Mouse (Mus musculus) megakaryocyte, adult 5-6 weeks (primary cell): Measurements from ENCODE around the gene Prkn. TPM values are rescaled to one million over a fixed set of nuclear protein-coding genes. Genes with fewer than 3 reads are reported as not detected.

Source experiments
- ATAC-seq: 2 replicates; pipeline ENCODE4 v1.8.0; 2016; ENCODE audit warnings: mild to moderate bottlenecking, inconsistent platforms; ENCODE audit not compliant: poor library complexity, severe bottlenecking
- total RNA-seq, 2 experiments: library from RNA; stranded (forward) in 1 of 2; stranded (reverse) in 1 of 2; fragments of 153-499, 151-499 nt in 1 of 2; fragments of 221-1000, 200-1000 nt in 1 of 2; gene quantifications; 2 replicates each; pipeline versions ENCODE4 v1.2.3 to v1.2.4; 2015 to 2017

Gene Prkn
- total RNA-seq, 2 experiments from 2014 or later: 0.07 TPM; not detected in 1

GRCm38 (mm10) chr17:11621492-11621891, 781.3 kb downstream of the Prkn start:
- no peak for ATAC-seq

DNA sequence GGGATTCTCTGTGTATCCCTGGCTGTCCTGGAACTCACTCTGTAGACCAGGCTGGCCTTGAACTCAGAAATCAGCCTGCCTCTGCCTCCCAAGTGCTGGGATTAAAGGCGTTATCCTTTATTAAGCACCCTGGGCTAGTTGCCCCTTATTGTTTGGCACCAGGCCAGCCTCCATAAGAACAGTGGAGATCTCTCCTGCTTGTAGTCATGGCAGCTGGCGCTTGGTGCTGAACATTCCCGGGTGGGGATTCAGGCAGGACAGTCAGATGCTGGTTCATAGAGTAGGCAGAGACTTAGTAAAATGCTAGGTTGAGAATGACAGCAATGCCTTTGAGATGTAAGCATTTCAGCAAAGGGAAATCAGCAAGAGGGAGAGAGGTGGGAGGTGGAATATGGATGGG, 786.1 kb downstream of the Prkn start:
- ATAC-seq: no peak

GRCm38 (mm10) chr17:11635121-11635520, 794.9 kb downstream of the Prkn start:
- no peak for ATAC-seq

DNA sequence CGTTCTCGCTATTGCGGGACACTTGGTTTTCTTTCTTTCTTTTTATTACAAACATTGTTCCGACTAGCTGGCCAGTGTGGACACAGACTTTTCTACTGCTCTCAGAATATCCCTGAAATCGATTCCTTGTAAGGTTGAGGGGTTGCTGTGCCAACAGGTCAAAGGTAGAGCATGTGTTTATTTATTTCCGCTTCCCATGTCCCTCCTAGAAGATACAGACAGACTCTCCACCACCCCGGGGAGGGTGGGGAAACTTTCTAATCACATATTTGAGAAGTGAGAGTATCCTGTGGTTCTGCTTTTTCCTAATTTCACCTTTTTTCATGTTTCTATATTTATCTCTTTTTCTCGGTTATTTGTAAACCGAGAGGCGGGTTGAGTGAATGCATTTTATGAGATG, 797.5 kb downstream of the Prkn start:
- peak; percentile 78 for ATAC-seq

- peak; percentile 86 for ATAC-seq
These were observed 798.3 kb downstream of the Prkn start for GRCm38 (mm10) chr17:11638451-11638850.

DNA sequence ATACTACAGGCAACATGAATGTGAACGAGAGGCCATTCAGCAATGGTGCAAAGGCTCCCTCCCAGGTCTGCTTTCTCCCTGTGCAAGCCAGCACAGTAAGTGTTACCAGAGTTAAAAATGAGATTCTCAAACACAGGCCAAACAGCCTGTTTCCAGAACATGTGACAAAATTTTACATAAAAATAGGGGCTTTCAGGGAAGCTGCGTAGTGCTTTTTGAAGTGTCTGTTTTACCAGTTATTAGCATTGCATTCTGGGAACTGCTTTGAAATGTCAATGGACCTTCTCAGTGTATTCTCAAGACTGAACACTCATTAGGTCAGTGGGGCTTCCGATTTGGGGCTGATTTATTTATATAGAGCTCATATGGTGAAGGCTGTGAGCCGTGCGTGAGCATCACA, 799.6 kb downstream of the Prkn start:
- no peak for ATAC-seq

- ATAC-seq: no peak
These were observed 802.1 kb downstream of the Prkn start for GRCm38 (mm10) chr17:11642328-11642727.

DNA sequence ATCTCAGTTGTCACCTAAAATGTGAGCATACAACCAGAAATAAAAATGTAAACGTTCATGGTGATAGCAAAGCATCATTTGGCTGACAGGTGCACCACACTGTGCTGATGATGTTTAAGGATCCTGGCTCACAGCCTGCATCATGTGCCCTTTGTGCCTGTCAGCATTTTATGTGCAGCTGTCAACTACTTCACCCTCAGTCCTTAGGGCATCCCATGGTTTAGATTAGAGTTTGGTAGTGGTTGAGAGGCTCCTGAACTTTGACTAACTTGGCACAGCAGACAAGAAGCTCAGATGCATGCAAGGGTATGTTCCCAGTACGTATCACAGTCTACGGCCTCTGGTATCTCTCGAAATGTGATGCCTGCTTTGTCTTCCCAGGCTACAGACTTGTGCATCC, 803.8 kb downstream of the Prkn start:
- ATAC-seq: no peak

- no peak for ATAC-seq
These were observed 804.8 kb downstream of the Prkn start for GRCm38 (mm10) chr17:11644873-11645464.

DNA sequence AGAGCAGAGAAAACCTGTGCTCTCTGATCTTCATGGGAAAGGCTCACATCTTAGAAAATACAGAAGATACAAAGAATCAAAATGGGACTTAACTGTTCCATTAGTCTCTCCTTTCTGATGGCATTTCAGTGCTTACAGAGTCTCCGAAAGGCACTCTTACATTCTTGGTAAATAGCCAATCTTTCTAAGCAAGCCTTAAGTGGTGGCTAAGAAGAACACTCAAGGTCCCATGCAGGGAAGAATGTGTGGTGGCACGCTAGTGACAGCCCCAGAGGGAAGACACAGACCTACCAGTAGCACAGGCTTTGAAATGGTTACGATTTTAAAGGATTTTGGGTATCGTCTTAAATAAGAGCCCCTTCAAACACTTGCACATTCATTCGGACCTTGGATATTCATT, 816.2 kb downstream of the Prkn start:
- no peak for ATAC-seq

GRCm38 (mm10) chr17:11656878-11657277, 816.7 kb downstream of the Prkn start:
- peak; percentile 85 for ATAC-seq

GRCm38 (mm10) chr17:11661898-11662297, 821.7 kb downstream of the Prkn start:
- no peak for ATAC-seq

DNA sequence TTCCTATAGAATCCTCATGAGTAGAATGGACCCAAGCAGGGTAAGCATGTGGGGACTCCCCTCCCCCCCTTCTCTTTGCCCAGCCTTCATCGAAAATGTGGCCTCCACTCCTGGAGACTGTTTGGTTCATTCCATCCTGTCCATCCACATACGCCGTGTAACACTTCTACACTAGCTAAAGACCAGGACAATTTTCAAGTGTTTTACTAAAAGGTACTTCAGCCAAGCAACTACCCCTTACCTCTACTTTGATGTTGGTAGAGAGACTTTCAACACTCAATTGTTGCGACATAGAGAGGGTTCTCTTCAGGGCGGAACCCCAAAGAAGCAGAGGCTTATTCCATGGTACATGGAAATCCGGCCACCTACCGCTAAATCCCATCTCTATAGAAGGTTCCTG, 823.3 kb downstream of the Prkn start:
- 0 out of 2 replicates have a peak, but pooled peaks have one; percentile 35 for ATAC-seq

DNA sequence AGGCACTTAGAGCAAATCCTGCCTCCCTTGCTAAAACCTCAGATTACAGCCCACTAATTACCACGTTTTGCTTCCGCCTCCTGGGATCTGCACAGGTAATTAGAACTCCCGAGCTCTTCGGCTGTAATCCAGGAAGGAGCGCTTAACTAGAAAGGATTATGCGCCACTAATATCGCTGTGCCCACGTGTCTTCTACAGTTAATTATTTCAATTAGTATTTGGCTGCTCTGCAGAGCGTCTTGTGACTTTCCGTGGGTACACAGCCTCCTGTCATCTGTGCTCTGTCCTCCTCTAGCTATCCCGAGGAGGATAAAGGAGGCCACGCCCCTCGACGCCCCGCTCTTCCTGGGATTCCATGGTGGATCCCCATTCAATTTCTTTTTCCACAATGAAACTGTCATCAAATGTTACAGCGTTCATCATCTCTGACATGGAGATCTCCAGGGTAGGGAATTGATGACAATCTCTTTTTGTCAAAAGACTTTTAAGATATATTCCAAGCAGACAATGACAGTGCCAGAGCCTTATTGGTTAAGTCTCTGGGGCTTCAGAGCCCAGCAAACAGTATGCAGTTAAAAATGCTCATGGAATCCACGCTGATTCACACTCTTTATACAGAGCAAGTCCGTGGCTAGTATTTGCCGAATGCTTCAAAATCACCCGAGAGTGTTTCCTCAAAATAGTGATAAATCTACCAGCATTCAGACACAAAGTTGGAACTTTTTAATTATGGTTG, 824.6 kb downstream of the Prkn start:
- no peak for ATAC-seq

GRCm38 (mm10) chr17:11679716-11680115, 839.5 kb downstream of the Prkn start:
- no peak for ATAC-seq

DNA sequence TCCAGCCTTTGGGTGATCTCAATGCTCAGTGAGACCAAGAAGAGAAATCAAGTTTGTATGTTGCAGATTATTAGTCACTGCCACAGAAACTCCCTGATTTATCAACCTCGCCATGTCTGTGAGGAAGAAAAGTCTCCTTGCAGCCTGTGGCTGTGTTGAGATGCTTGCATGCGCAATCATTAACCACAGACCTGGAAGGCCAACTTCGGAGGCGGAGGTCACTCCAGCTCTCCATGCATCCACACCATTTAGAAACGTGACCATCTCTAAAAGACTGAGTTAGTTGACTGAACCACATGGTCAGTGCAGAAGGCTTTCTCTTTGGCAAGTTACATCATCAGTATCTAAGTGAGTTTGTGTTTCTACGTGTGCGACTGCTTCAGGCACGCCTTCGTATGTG, 840.3 kb downstream of the Prkn start:
- no peak for ATAC-seq

DNA sequence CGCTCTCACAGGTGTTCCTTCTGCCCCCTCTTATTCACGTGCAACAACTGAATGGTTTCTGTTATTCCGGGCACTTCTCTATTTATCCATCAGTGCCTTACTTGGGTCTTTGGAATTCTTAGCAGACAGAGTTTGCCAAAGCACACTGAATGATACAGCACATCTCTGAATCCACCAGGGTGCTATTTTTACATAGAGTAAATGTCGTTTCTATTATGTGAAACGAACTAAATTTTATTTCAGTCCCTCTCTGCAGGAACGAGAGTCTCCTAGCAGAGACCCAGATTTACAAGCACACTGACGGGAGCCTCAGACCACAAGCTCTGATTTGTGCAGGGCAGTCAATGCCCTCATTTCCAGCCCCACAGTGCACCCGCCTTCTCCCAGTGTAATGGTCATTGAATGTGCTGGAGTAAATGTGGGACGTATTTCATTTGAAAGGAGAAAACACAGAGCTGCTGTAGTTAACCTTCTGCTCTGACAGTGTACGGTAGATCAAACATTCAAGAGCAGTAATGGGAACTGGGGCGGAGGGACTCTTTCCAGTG, 841.7 kb downstream of the Prkn start:
- no peak for ATAC-seq

DNA sequence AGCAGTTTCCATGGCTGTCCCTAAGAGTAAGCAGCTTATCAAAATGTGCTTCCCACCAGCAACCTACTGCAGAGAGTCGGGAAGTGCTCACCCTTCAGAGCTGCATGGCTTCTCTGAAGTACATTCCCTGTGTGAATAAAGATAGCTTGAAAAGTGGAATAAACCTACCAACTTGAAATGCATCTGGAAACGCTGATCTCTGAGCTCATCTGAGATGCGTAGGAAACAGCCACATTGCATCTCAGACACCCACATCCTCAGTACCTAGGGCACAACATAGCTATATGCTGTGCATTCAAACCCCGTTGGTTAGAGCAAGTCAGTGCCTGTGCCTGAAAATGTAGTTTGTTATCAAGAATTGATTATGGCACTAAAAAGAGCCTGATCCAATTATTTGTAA, 864.8 kb downstream of the Prkn start:
- ATAC-seq: no peak

DNA sequence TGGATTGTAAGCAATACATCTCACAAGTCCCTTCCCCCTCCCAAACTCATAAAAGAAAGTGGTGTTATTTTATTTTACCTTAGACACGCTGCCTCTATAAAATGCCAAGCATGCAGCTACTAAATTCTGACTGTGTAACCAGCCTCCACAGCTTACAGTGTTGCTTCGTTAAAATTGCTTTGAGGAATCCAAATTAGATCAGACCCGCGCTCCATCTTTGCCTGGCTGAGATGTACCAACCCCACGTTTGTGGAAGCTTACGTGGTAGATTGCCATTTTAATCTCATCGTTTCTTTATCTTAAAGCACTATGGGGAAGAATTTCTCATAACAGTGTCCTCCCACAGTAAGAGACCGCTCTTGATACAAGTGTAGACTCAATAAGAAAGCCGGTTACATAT, 865.6 kb downstream of the Prkn start:
- ATAC-seq: no peak

GRCm38 (mm10) chr17:11712066-11712465, 871.9 kb downstream of the Prkn start:
- ATAC-seq: no peak

DNA sequence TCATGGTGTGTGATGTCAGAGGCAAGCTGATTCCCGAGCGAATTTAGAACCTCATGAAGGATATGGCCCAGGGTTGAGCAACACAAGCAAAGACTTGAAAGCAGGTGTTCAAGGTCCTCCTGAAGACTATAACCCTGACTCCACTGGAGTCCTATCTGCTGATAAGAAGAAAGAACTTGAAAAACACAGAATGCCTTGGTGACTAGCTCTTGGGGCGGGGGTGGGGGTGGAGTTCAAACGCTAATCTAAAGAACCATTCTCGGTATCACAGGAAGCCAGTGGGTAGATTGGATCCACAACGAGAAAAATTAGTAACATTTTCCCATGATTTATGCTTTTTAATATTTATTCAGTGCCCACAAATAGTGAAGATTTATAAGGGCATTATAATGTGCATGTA, 879.6 kb downstream of the Prkn start:
- no peak for ATAC-seq

DNA sequence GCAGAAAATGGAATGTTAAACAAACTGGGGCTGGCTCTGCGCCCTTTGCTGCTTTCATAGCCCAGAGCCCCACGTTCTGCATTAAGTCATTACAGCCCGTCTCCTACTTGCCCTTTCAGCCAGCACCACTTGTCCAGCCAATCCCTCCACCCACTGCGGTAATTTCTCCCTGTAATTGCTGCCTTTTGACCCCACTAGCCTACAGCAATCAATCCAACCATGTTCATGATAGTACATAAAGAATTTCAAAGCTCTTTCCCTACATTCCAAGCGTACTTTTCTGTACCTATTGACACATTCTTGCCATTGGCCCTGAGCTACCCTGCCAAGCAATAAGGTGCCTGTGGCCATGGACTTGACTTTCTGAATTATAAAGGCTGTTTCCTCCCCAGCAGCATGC, 881.7 kb downstream of the Prkn start:
- ATAC-seq: no peak
